Mouse (Mus musculus): ENCODE data around the gene Mast1.
A peak's percentile ranks its signal among the peaks of the same experiment; 100 is the strongest.

The Mast1 gene

GRCm38 (mm10) chr8:84944478-84945160 lies 7.5 kb upstream of the Mast1 start:
- no peak for DNase-seq (ENCODE audit: low read depth, low spot score)

- no peak for DNase-seq (ENCODE audit: low read depth, low spot score)
Observed at GRCm38 (mm10) chr8:84943699-84944098, 6.5 kb upstream of the Mast1 start.

- DNase-seq (ENCODE audit: low read depth, low spot score) = no peak
Observed at GRCm38 (mm10) chr8:84937620-84938485, 694 bp upstream of the Mast1 start.

GRCm38 (mm10) chr8:84936041-84936961 lies 858 bp downstream of the Mast1 start:
- DNase-seq (ENCODE audit: low read depth, low spot score) = no peak

GRCm38 (mm10) chr8:84935489-84935888 lies 1.7 kb downstream of the Mast1 start:
- DNase-seq (ENCODE audit: low read depth, low spot score) = no peak

GRCm38 (mm10) chr8:84934860-84935259 lies 2.3 kb downstream of the Mast1 start:
- DNase-seq (ENCODE audit: low read depth, low spot score) = no peak

GRCm38 (mm10) chr8:84933767-84934559 lies 3.2 kb downstream of the Mast1 start:
- no peak for DNase-seq (ENCODE audit: low read depth, low spot score)

- no peak for DNase-seq (ENCODE audit: low read depth, low spot score)
Observed at GRCm38 (mm10) chr8:84930582-84930981, 6.6 kb downstream of the Mast1 start.

- DNase-seq (ENCODE audit: low read depth, low spot score) = no peak
Observed at GRCm38 (mm10) chr8:84928456-84929306, 8.5 kb downstream of the Mast1 start.

GRCm38 (mm10) chr8:84927513-84927912 lies 9.6 kb downstream of the Mast1 start:
- no peak for DNase-seq (ENCODE audit: low read depth, low spot score)

- no peak for DNase-seq (ENCODE audit: low read depth, low spot score)
Observed at GRCm38 (mm10) chr8:84925557-84925956, 11.6 kb downstream of the Mast1 start.

GRCm38 (mm10) chr8:84921596-84921995 lies 15.6 kb downstream of the Mast1 start:
- no peak for DNase-seq (ENCODE audit: low read depth, low spot score)

- no peak for DNase-seq (ENCODE audit: low read depth, low spot score)
Observed at GRCm38 (mm10) chr8:84918646-84919045, 18.5 kb downstream of the Mast1 start.

GRCm38 (mm10) chr8:84917781-84918180 lies 19.4 kb downstream of the Mast1 start:
- DNase-seq (ENCODE audit: low read depth, low spot score) = no peak

- DNase-seq (ENCODE audit: low read depth, low spot score) = no peak
Observed at GRCm38 (mm10) chr8:84915269-84915668, 21.9 kb downstream of the Mast1 start.

GRCm38 (mm10) chr8:84913960-84914359 lies 23.2 kb downstream of the Mast1 start:
- DNase-seq (ENCODE audit: low read depth, low spot score) = no peak

- DNase-seq (ENCODE audit: low read depth, low spot score) = no peak
Observed at GRCm38 (mm10) chr8:84913502-84913900, 23.7 kb downstream of the Mast1 start.

GRCm38 (mm10) chr8:84912895-84913501 lies 24.2 kb downstream of the Mast1 start:
- peak; percentile 60 for DNase-seq (ENCODE audit: low read depth, low spot score)

GRCm38 (mm10) chr8:84912391-84912790 lies 24.8 kb downstream of the Mast1 start:
- DNase-seq (ENCODE audit: low read depth, low spot score) = no peak

GRCm38 (mm10) chr8:84911854-84912253 lies 25.3 kb downstream of the Mast1 start:
- DNase-seq (ENCODE audit: low read depth, low spot score) = no peak

Data from skeletal muscle tissue, adult 2 months (tissue).